Mouse (Mus musculus): Measurements from ENCODE around the gene Nup214. TPM values are rescaled to one million over a fixed set of nuclear protein-coding genes. Genes with fewer than 3 reads are reported as not detected.

Nup214 gene
- total and polyA plus RNA-seq, 3 experiments: 18.5 to 28.6 (median 27.5) TPM

- Histone ChIP-seq H3K4me1 (ENCODE audit: control insufficient read depth, insufficient read depth, low read length) (peaks cover 8% of the 10 kb centered on the region; the same call in 1 of the 2 replicates), H3K79me2 (replicated peaks; ENCODE audit: control insufficient read depth, insufficient read depth, low read length) (no peaks in the 10 kb centered on the region), H3K27me3 (ENCODE audit: control insufficient read depth, insufficient read depth, low read length) (no peaks in the 10 kb centered on the region), H3K9ac (ENCODE audit: low read depth, low read length) (no peak overlapping the region), H3K36me3 (ENCODE audit: control insufficient read depth, insufficient read depth, low read length) (no peaks in the 10 kb centered on the region), H3K4me3 (no peak overlapping the region), H3K27ac (peak overlapping the region; percentile 75)
- intact Hi-C loops (cut with DNase I): no loop called here
- DNase-seq: no peak
- 57% methylated on average over 5 of the region's 5 CpGs for WGBS
- TF ChIP-seq CTCF (IDR thresholded peaks at IDR 0.05): no peak
- no peak for TF ChIP-seq EP300 (IDR thresholded peaks at IDR 0.05; ENCODE audit: insufficient read depth, low read depth, low read length)
- no peak for TF ChIP-seq POLR2A (IDR thresholded peaks at IDR 0.05; ENCODE audit: insufficient read depth, low read depth, low read length)
Observed at GRCm38 (mm10) chr2:32065371-32065791, 91.1 kb downstream of the Nup214 start.

DNA sequence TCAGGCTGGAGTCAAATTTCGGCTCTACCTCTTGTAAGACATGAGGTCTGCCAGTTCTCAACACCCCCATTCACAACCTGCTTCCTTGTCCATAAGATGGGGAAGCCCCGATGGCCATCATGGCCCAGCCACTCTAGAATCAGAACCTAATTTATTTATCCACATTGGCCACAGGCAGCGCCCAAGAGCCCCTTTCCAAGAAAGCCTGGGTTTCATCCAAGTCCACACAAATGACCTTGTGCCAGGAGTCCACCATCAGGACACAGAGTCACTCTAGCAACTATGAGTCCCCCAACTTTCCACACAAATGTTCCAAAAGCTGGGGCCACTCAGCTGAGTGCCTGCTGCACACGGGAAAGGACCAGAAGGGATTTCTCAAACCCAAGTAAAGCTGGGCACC lies 91.8 kb downstream of the Nup214 start:
- no peaks in the 10 kb centered on the region for H3K27me3 ChIP-seq (ENCODE audit: control insufficient read depth, insufficient read depth, low read length)
- intact Hi-C loops (cut with DNase I): no loop called here
- H3K4me1 ChIP-seq (ENCODE audit: control insufficient read depth, insufficient read depth, low read length): peaks cover 8% of the 10 kb centered on the region; the same call in 1 of the 2 replicates
- WGBS: 62% methylated on average over 4 of the region's 4 CpGs
- peak; percentile 47 for TF ChIP-seq CTCF (IDR thresholded peaks at IDR 0.05)
- no peak for TF ChIP-seq EP300 (IDR thresholded peaks at IDR 0.05; ENCODE audit: insufficient read depth, low read depth, low read length)
- H3K27ac ChIP-seq: no peak overlapping the region; the same call in 1 of the 2 replicates
- H3K4me3 ChIP-seq: no peak overlapping the region
- no peaks in the 10 kb centered on the region for H3K79me2 ChIP-seq (replicated peaks; ENCODE audit: control insufficient read depth, insufficient read depth, low read length)
- no peaks in the 10 kb centered on the region for H3K36me3 ChIP-seq (ENCODE audit: control insufficient read depth, insufficient read depth, low read length)
- no peak overlapping the region for H3K9ac ChIP-seq (ENCODE audit: low read depth, low read length)
- no peak for DNase-seq

DNA sequence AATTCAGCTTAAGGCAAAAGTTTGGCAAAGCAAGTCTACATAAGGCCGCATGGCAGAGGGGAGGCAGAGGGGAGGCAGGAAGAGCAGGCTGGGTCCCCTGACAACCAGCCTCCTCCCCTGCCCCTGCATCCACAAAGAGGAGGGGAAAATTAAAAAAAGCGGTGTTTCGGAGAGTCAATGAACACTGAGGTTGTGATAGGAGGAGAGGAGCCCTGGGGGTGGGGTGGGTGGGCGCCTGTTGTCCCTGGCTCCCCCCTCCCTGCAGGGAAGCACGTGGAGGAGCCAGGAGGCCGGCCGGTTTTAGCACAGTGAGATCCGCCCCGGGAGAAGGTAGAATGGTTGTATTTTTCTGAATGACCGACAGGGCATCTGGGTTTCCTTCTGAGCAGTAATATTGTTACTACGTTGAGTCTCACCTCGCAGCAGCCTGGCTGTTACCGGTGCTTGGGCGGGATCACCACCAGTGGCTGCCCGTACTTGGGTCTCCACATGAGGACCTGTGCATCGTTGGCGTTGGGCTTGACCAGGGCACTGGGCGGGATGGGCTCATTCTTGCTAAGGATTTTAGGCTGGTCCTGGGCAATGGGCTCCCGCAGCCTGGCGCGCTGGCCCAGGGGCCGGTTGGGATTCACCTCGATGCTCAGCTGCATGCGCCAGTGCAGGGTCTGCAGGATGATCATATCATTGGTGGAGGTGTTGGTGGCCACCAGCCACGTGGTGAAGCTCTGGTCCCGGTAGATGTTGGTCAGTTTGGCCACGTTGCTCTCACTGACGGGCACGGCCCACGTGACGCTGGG lies 94.8 kb downstream of the Nup214 start:
- DNase-seq: no peak
- TF ChIP-seq POLR2A (IDR thresholded peaks at IDR 0.05; ENCODE audit: insufficient read depth, low read depth, low read length) (no peak), CTCF (IDR thresholded peaks at IDR 0.05) (no peak)
- no peaks in the 10 kb centered on the region for H3K79me2 ChIP-seq (replicated peaks; ENCODE audit: control insufficient read depth, insufficient read depth, low read length)
- no peaks in the 10 kb centered on the region for H3K27me3 ChIP-seq (ENCODE audit: control insufficient read depth, insufficient read depth, low read length)
- H3K27ac ChIP-seq: no peak overlapping the region
- peaks cover 5% of the 10 kb centered on the region; the same call in 1 of the 2 replicates for H3K4me1 ChIP-seq (ENCODE audit: control insufficient read depth, insufficient read depth, low read length)
- no peak overlapping the region for H3K9ac ChIP-seq (ENCODE audit: low read depth, low read length)
- 70% methylated on average over 31 of the region's 31 CpGs for WGBS
- H3K4me3 ChIP-seq: no peak overlapping the region
- intact Hi-C loops (cut with DNase I): no loop called here
- H3K36me3 ChIP-seq (ENCODE audit: control insufficient read depth, insufficient read depth, low read length): no peaks in the 10 kb centered on the region

DNA sequence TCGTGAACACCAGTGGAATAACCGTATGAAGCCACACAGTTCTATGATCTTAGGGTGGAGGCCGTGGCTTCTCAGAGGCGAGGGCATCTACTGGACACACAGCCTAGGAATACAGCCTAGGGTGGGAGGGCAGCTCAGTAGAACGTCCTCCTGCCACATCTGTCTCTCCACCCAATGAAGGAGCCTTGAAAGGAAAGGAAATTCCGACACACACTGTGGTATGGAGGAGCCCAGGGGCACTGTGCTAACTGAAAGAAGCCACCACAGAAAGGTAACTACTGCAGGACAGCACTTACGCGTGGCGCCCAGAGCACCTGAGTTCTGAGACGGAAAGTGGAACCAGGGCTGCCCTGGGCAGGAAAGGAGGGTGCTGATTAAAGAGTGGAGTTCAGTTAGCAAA lies 96.5 kb downstream of the Nup214 start:
- no peaks in the 10 kb centered on the region for H3K36me3 ChIP-seq (ENCODE audit: control insufficient read depth, insufficient read depth, low read length)
- no peak overlapping the region for H3K27ac ChIP-seq
- intact Hi-C loops (cut with DNase I): no loop called here
- TF ChIP-seq CTCF (IDR thresholded peaks at IDR 0.05) (no peak), EP300 (IDR thresholded peaks at IDR 0.05; ENCODE audit: insufficient read depth, low read depth, low read length) (no peak), POLR2A (IDR thresholded peaks at IDR 0.05; ENCODE audit: insufficient read depth, low read depth, low read length) (no peak)
- H3K4me1 ChIP-seq (ENCODE audit: control insufficient read depth, insufficient read depth, low read length): peaks cover 6% of the 10 kb centered on the region; the same call in 1 of the 2 replicates
- no peaks in the 10 kb centered on the region for H3K79me2 ChIP-seq (replicated peaks; ENCODE audit: control insufficient read depth, insufficient read depth, low read length)
- H3K4me3 ChIP-seq: no peak overlapping the region
- no peak for DNase-seq
- H3K27me3 ChIP-seq (ENCODE audit: control insufficient read depth, insufficient read depth, low read length): no peaks in the 10 kb centered on the region
- 89% methylated on average over 10 of the region's 10 CpGs for WGBS
- no peak overlapping the region for H3K9ac ChIP-seq (ENCODE audit: low read depth, low read length)

DNA sequence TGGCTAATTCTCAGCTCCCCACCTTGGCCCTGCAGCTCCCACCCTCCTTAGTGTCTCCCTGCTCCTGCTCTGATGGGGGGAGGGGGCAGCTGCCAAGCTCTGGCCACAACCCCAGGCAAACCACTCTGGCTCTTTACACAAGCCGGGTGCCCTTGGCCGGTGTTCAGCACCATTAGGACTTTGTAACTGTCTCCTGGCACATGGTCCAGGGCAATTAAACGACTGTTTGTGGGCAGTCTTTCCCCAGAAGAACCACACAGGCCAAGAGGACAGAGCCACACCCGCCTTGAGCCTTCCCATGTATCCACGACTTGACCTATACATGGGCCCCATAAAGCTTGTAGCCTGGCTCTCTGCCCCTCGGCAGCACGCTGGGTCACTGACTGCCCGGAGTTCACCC lies 100.2 kb downstream of the Nup214 start:
- no peak overlapping the region for H3K9ac ChIP-seq (ENCODE audit: low read depth, low read length)

GRCm38 (mm10) chr2:32075368-32075767 lies 101.1 kb downstream of the Nup214 start:
- Histone ChIP-seq H3K27me3 (ENCODE audit: control insufficient read depth, insufficient read depth, low read length) (no peaks in the 10 kb centered on the region), H3K36me3 (ENCODE audit: control insufficient read depth, insufficient read depth, low read length) (no peaks in the 10 kb centered on the region), H3K4me1 (ENCODE audit: control insufficient read depth, insufficient read depth, low read length) (peaks cover 18% of the 10 kb centered on the region), H3K79me2 (replicated peaks; ENCODE audit: control insufficient read depth, insufficient read depth, low read length) (0 out of 2 replicates have a peak, but pooled peaks cover 2% of the 10 kb centered on the region), H3K4me3 (no peak overlapping the region), H3K27ac (peak overlapping the region; percentile 2; the same call in 1 of the 2 replicates), H3K9ac (ENCODE audit: low read depth, low read length) (no peak overlapping the region)
- no peak for TF ChIP-seq POLR2A (IDR thresholded peaks at IDR 0.05; ENCODE audit: insufficient read depth, low read depth, low read length)
- intact Hi-C loops (cut with DNase I): no loop called here
- WGBS: 64% methylated on average over 7 of the region's 7 CpGs
- DNase-seq: no peak

More for the DNA sequence above, 100.2 kb downstream of the Nup214 start:
- H3K27me3 ChIP-seq (ENCODE audit: control insufficient read depth, insufficient read depth, low read length): no peaks in the 10 kb centered on the region
- DNase-seq: peak; percentile 55 to 74
- no peaks in the 10 kb centered on the region for H3K36me3 ChIP-seq (ENCODE audit: control insufficient read depth, insufficient read depth, low read length)
- intact Hi-C loops (cut with DNase I): no loop called here
- no peak overlapping the region; the same call in 1 of the 2 replicates for H3K27ac ChIP-seq
- 51% methylated on average over 8 of the region's 8 CpGs for WGBS
- TF ChIP-seq CTCF (IDR thresholded peaks at IDR 0.05): no peak
- 0 out of 2 replicates have a peak, but pooled peaks have one; percentile 43 for TF ChIP-seq EP300 (IDR thresholded peaks at IDR 0.05; ENCODE audit: insufficient read depth, low read depth, low read length)
- peaks cover 14% of the 10 kb centered on the region for H3K4me1 ChIP-seq (ENCODE audit: control insufficient read depth, insufficient read depth, low read length)
- H3K79me2 ChIP-seq (replicated peaks; ENCODE audit: control insufficient read depth, insufficient read depth, low read length): 0 out of 2 replicates have a peak, but pooled peaks cover 2% of the 10 kb centered on the region
- no peak overlapping the region for H3K4me3 ChIP-seq

All from heart, adult 2 months (tissue).